Mouse (Mus musculus): ENCODE results near the gene Fam185a. TPM values are rescaled to one million over a fixed set of nuclear protein-coding genes. Genes with fewer than 3 reads are reported as not detected.

Fam185a gene
- polyA plus RNA-seq, 1 experiment: 10.3 TPM

GRCm38 (mm10) chr5:21478428-21478827 is 53.7 kb downstream of the Fam185a start:
- Histone ChIP-seq H3K4me1 (ENCODE audit: control insufficient read depth, insufficient read depth, low read length) (peaks cover 8% of the 10 kb centered on the region; the same call in 1 of the 2 replicates), H3K27ac (ENCODE audit: insufficient read depth, low read length) (no peak overlapping the region; the same call in 1 of the 2 replicates), H3K4me3 (ENCODE audit: insufficient read depth, low read length) (no peak overlapping the region)
- TF ChIP-seq CTCF (IDR thresholded peaks at IDR 0.05; ENCODE audit: borderline replicate concordance, insufficient read depth, low read length) (no peak), POLR2A (IDR thresholded peaks at IDR 0.05; ENCODE audit: low read depth, low read length) (no peak)

DNA sequence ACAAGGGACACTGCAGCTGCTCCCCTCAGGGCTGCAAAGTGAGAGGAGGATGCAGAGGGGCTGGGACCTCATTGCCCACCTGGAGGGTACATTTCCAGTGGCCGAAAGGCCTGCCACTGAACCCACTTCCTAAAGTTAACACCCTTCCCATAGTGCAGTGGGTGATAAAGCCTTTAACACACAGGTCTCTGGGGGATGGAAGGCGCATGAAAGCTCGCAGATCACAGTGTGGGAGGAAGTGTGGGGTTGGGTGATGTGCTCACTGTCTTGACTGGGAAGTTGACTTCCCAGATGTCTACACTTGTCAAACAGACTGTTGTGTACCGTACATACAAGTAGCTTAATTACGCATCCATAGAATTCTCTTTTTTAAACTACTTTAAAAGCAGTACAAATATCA is 55.0 kb downstream of the Fam185a start:
- Histone ChIP-seq H3K4me3 (ENCODE audit: insufficient read depth, low read length) (no peak overlapping the region), H3K27ac (ENCODE audit: insufficient read depth, low read length) (peak overlapping the region; percentile 63), H3K4me1 (ENCODE audit: control insufficient read depth, insufficient read depth, low read length) (peaks cover 8% of the 10 kb centered on the region; the same call in 1 of the 2 replicates)
- TF ChIP-seq CTCF (IDR thresholded peaks at IDR 0.05; ENCODE audit: borderline replicate concordance, insufficient read depth, low read length): no peak
- TF ChIP-seq POLR2A (IDR thresholded peaks at IDR 0.05; ENCODE audit: low read depth, low read length): no peak

DNA sequence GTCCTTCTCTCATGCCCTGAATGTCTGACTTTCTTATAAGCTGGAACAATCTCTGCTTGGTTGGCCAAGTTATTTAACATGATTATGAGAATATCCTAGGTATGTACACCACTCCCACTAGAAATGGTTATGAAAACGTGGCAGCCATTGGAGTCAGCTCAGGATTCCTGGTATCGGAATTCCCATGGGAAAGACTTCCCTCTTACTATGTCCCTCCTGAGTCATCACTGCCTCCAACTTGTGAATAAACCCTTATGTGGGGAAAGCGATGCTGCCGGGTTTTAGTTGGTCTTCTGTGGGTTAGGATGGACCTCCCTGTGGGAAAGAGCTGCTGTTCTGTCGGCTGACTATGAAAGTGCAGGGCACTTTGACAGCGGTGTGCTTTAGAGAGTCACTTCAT is 56.8 kb downstream of the Fam185a start:
- no peak overlapping the region for H3K4me3 ChIP-seq (ENCODE audit: insufficient read depth, low read length)
- TF ChIP-seq POLR2A (IDR thresholded peaks at IDR 0.05; ENCODE audit: low read depth, low read length) (no peak), CTCF (IDR thresholded peaks at IDR 0.05; ENCODE audit: borderline replicate concordance, insufficient read depth, low read length) (no peak)
- peak overlapping the region; percentile 63 for H3K27ac ChIP-seq (ENCODE audit: insufficient read depth, low read length)
- H3K4me1 ChIP-seq (ENCODE audit: control insufficient read depth, insufficient read depth, low read length): peaks cover 17% of the 10 kb centered on the region

GRCm38 (mm10) chr5:21482446-21483222 is 57.9 kb downstream of the Fam185a start:
- Histone ChIP-seq H3K27ac (ENCODE audit: insufficient read depth, low read length) (no peak overlapping the region), H3K4me1 (ENCODE audit: control insufficient read depth, insufficient read depth, low read length) (peaks cover 18% of the 10 kb centered on the region), H3K4me3 (ENCODE audit: insufficient read depth, low read length) (no peak overlapping the region)
- TF ChIP-seq POLR2A (IDR thresholded peaks at IDR 0.05; ENCODE audit: low read depth, low read length) (no peak), CTCF (IDR thresholded peaks at IDR 0.05; ENCODE audit: borderline replicate concordance, insufficient read depth, low read length) (no peak)

DNA sequence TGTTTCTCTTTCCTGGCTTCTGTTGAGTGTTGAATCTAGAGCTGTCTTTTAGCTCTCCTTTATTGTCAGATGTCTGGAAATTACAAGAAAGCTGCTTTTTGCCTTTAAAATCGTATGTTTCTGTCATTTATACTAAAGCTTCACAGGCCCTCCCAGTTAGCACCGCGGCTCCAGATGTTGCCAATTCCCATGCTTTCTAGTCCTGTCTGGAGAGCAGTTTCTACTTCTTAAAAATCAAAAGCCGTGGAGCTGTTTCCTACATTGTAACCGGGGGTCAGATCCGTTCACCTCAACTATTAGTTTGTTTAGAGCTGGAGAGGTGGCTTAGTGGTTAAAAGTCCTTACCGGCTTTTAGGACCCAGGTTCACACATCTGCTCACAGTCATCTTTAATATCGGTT is 58.5 kb downstream of the Fam185a start:
- Histone ChIP-seq H3K4me1 (ENCODE audit: control insufficient read depth, insufficient read depth, low read length) (peaks cover 21% of the 10 kb centered on the region), H3K27ac (ENCODE audit: insufficient read depth, low read length) (no peak overlapping the region), H3K4me3 (ENCODE audit: insufficient read depth, low read length) (no peak overlapping the region)
- no peak for TF ChIP-seq POLR2A (IDR thresholded peaks at IDR 0.05; ENCODE audit: low read depth, low read length)
- no peak for TF ChIP-seq CTCF (IDR thresholded peaks at IDR 0.05; ENCODE audit: borderline replicate concordance, insufficient read depth, low read length)

GRCm38 (mm10) chr5:21485197-21485829 is 60.6 kb downstream of the Fam185a start:
- no peak overlapping the region for H3K4me3 ChIP-seq (ENCODE audit: insufficient read depth, low read length)
- H3K4me1 ChIP-seq (ENCODE audit: control insufficient read depth, insufficient read depth, low read length): peaks cover 32% of the 10 kb centered on the region
- TF ChIP-seq CTCF (IDR thresholded peaks at IDR 0.05; ENCODE audit: borderline replicate concordance, insufficient read depth, low read length): no peak
- TF ChIP-seq POLR2A (IDR thresholded peaks at IDR 0.05; ENCODE audit: low read depth, low read length): no peak

DNA sequence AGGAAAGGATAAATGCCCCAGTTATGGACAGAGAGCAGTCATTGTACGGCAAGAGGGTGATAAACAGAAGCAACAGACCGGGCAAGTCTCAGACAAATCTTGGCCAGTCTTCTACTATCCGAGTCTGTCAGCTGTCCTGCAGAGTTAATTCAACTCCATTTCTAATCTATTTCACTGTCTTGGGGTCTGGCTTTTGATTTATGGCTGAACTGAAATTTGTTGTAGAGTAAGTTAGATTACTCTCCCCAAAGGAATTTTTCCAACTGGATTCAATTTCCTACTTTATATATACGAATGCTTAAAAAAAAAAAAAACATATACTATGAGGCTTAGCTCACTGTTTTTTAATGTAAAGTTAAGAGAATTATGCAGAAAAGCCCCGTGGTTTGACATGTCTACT is 62.0 kb downstream of the Fam185a start:
- Histone ChIP-seq H3K4me1 (ENCODE audit: control insufficient read depth, insufficient read depth, low read length) (peaks cover 26% of the 10 kb centered on the region), H3K27ac (ENCODE audit: insufficient read depth, low read length) (peak overlapping the region; percentile 99), H3K4me3 (ENCODE audit: insufficient read depth, low read length) (no peak overlapping the region)
- TF ChIP-seq CTCF (IDR thresholded peaks at IDR 0.05; ENCODE audit: borderline replicate concordance, insufficient read depth, low read length) (no peak), POLR2A (IDR thresholded peaks at IDR 0.05; ENCODE audit: low read depth, low read length) (no peak)

More at GRCm38 (mm10) chr5:21485197-21485829, 60.6 kb downstream of the Fam185a start:
- peak overlapping the region; percentile 99 for H3K27ac ChIP-seq (ENCODE audit: insufficient read depth, low read length)

DNA sequence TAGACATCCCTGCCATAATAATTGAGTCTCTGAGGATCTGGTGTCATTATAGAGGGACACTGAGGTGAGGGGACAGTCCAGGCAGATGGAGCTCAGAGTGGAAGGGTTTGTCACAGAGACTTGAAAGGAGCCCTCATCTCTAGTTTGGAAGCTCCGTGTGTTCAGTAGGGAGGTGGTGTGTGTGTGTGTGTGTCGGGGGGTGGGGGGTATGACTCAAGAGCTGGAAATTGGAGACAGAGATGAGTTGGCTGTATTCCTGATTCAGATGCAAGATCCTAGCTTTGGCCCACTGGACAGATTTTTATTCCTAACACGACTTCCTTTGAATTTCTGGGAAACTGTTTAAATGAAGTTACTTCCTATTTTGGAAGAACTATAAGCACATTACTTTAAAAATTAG is 62.5 kb downstream of the Fam185a start:
- H3K4me3 ChIP-seq (ENCODE audit: insufficient read depth, low read length): no peak overlapping the region
- peak overlapping the region; percentile 99 for H3K27ac ChIP-seq (ENCODE audit: insufficient read depth, low read length)
- H3K4me1 ChIP-seq (ENCODE audit: control insufficient read depth, insufficient read depth, low read length): peaks cover 29% of the 10 kb centered on the region
- TF ChIP-seq CTCF (IDR thresholded peaks at IDR 0.05; ENCODE audit: borderline replicate concordance, insufficient read depth, low read length) (no peak), POLR2A (IDR thresholded peaks at IDR 0.05; ENCODE audit: low read depth, low read length) (no peak)

- TF ChIP-seq POLR2A (IDR thresholded peaks at IDR 0.05; ENCODE audit: low read depth, low read length): no peak
- no peak for TF ChIP-seq CTCF (IDR thresholded peaks at IDR 0.05; ENCODE audit: borderline replicate concordance, insufficient read depth, low read length)
- H3K4me1 ChIP-seq (ENCODE audit: control insufficient read depth, insufficient read depth, low read length): peaks cover 32% of the 10 kb centered on the region
Observed at GRCm38 (mm10) chr5:21487716-21488115, 63.0 kb downstream of the Fam185a start.

DNA sequence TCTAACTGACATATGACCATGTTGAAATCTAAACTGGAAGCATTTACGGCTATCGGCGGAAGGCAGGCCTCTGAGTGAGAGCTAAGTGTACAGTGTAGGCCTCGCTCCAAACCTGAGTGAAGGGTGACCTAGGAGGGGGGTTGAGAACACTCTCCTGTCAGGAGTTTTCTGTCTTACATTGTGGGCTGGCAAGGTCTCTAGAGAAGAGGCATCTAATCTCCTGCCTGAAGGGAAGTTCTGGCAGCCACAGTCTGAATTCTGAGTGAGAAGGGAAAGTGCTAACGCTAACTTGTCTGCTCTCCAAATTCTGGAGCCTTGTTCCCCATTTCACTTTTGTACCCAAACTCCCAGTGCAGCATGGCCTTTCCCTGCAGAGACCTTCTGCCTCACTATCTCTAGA is 63.7 kb downstream of the Fam185a start:
- H3K4me3 ChIP-seq (ENCODE audit: insufficient read depth, low read length): no peak overlapping the region
- H3K4me1 ChIP-seq (ENCODE audit: control insufficient read depth, insufficient read depth, low read length): peaks cover 37% of the 10 kb centered on the region
- TF ChIP-seq CTCF (IDR thresholded peaks at IDR 0.05; ENCODE audit: borderline replicate concordance, insufficient read depth, low read length): no peak
- no peak for TF ChIP-seq POLR2A (IDR thresholded peaks at IDR 0.05; ENCODE audit: low read depth, low read length)
- peak overlapping the region; percentile 92 for H3K27ac ChIP-seq (ENCODE audit: insufficient read depth, low read length)

More at GRCm38 (mm10) chr5:21487716-21488115, 63.0 kb downstream of the Fam185a start:
- H3K27ac ChIP-seq (ENCODE audit: insufficient read depth, low read length): peak overlapping the region; percentile 99
- H3K4me3 ChIP-seq (ENCODE audit: insufficient read depth, low read length): no peak overlapping the region
